Mouse (Mus musculus) spleen, adult 2 months (tissue): Measurements from ENCODE around the gene Il10rb.

Experiments used
- CTCF ChIP-seq: fragments of 200-500 bp; IDR thresholded peaks from 2 replicates; pipeline ENCODE4 v1.5.1; 2011; ENCODE audit warnings: mild to moderate bottlenecking, inconsistent platforms; ENCODE audit not compliant: insufficient read depth, insufficient read length, insufficient replicate concordance; ENCODE audit errors: extremely low read depth
- POLR2A ChIP-seq: fragments of 200-500 bp; IDR thresholded peaks from 2 replicates; pipeline ENCODE4 v1.6.1; 2011; ENCODE audit warnings: low read depth, low read length, inconsistent platforms

DNA sequence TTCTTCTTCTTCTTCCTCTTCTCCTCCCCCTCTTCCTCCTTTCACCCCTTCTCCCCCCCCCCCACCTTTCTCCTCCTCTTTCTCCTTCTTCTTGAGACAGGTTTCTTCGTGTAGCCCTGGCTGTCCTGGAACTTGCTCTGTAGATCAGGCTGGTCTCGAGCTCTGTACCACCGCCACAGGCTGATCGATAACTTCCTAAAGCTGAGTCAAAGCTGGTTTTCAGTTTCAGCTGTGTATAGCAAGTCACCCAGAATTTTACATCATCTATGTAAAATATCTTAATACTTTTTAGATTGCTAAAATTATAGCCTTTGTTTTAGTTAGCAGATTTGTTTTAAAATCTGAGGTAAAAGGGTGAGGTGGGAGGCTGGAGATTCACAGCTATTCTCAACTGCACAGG is 38.9 kb downstream of the Il10rb start:
- TF ChIP-seq POLR2A = no peak
- TF ChIP-seq CTCF = no peak
